ENCODE assay signal across 8 mouse cellular contexts in the genomic region with DNA sequence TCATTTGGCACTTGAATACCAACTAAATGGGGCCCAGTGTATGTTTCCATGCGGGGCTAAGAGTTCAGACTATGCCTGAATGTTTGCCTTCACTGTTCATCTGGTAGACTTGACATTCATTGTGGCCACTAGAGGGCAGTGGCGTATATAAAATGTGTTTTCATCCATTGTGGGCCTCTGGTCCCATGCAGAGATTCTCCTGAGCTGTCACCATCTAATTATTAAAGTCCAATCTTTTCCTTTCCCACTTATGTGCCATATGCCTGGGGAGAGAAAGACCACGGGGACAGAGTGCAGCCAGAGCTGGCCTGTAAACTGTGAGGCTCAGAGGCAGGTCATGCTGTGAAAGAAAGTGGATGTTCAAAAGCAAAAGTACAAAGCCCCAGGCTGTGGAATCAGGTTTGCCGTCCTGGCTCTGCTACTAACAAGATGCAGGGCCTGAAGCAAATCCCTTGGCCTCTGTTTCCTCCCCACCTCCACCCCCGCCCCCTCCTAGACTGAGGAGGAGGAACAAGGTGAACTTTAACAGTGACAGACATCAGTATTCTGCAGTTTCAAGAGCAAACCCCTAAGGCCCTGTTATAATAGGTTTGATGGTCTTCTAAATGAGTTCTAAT.
DNase-seq lines count a peak whose midpoint lies in the region; ATAC-seq and TF ChIP-seq lines count a peak whose summit lies in the region.

No protein-coding gene starts in this region.

- TF ChIP-seq CTCF in G1E (IDR thresholded peaks at IDR 0.05; ENCODE audit: low read depth, low read length), result peak; percentile 52; the same call in 1 of the 2 replicates

- intact Hi-C loops in heart, postnatal 10 days (cut with DNase I), result loop anchor here (1.0 to 5.0 kb wide), 3 partner anchors 116 to 255 kb away; no protein-coding TSS in a partner anchor

- H3K9ac ChIP-seq in lung, embryonic 16.5 days (ENCODE audit: low read length), result no peak overlapping the region

- 19% methylated on average over 5 of the region's 5 CpGs for WGBS in lung, embryonic 16.5 days

- no peak overlapping the region for H3K4me2 ChIP-seq in lung, embryonic 16.5 days (ENCODE audit: low read depth, low read length)

- no peak; the same call in 1 of the 2 replicates for ATAC-seq in G1E (ENCODE audit: extremely low read depth, insufficient number of reproducible peaks, low FRiP score, poor library complexity, severe bottlenecking)
- ATAC-seq in erythroid progenitor cell, adult 5-6 weeks (replicated peaks; ENCODE audit: low FRiP score, poor library complexity, severe bottlenecking), result peak; percentile 56; the same call in 1 of the 2 replicates
- ATAC-seq in lung, embryonic 16.5 days (ENCODE audit: low read depth), result peak; percentile 39; the same call in 1 of the 2 replicates

- no peak overlapping the region for H3K4me3 ChIP-seq in G1E (ENCODE audit: low read depth, low read length)
- H3K4me3 ChIP-seq in lung, embryonic 16.5 days (ENCODE audit: low read length), result no peak overlapping the region

- peak; percentile 38 for DNase-seq in G1E (ENCODE audit: low spot score)
- DNase-seq in brain, adult 2 months (ENCODE audit: low read depth, low spot score), result peak; percentile 89
- DNase-seq in heart, postnatal 10 days, result peak; percentile 86 to 91
- DNase-seq in layer of hippocampus, adult 11-12 months (ENCODE audit: low spot score), result peak; percentile 93
- peak; percentile 61 for DNase-seq in retina, adult 2 months (ENCODE audit: low read depth, low spot score)
- DNase-seq in urinary bladder, postnatal 25 days (ENCODE audit: low spot score), result peak; percentile 75

- H3K4me1 ChIP-seq in G1E (ENCODE audit: insufficient read depth, low read depth, low read length), result peaks cover 38% of the 10 kb centered on the region
- H3K4me1 ChIP-seq in lung, embryonic 16.5 days (replicated peaks; ENCODE audit: control insufficient read depth, insufficient read depth, low read length), result peaks cover 10% of the 10 kb centered on the region; the same call in 1 of the 2 replicates

- no peaks in the 10 kb centered on the region for H3K36me3 ChIP-seq in G1E (replicated peaks)
- H3K36me3 ChIP-seq in lung, embryonic 16.5 days (ENCODE audit: control insufficient read depth, insufficient read depth, low read length), result no peaks in the 10 kb centered on the region

- H3K27ac ChIP-seq in lung, embryonic 16.5 days (ENCODE audit: low read length), result no peak overlapping the region

- H3K27me3 ChIP-seq in G1E (ENCODE audit: insufficient read depth, low read length), result peaks cover 11% of the 10 kb centered on the region
- H3K27me3 ChIP-seq in lung, embryonic 16.5 days (ENCODE audit: control insufficient read depth, insufficient read depth, low read depth, low read length), result no peaks in the 10 kb centered on the region

- H3K9me3 ChIP-seq in G1E (replicated peaks), result no peaks in the 10 kb centered on the region
- H3K9me3 ChIP-seq in lung, embryonic 16.5 days (ENCODE audit: control insufficient read depth, low read length), result no peaks in the 10 kb centered on the region

Comparison
In these comparisons a context has a peak if more than half of its experiments do, and no peak if none do; other contexts are left out.
1. DNase-seq: peak in every context shown above with its lines; median percentile 93 in layer of hippocampus, adult 11-12 months; 89 in brain, adult 2 months; 88 in heart, postnatal 10 days; 75 in urinary bladder, postnatal 25 days; 61 in retina, adult 2 months; 38 in G1E.